Mouse (Mus musculus): ENCODE measurements around the gene Gm13288. TPM values are rescaled to one million over a fixed set of nuclear protein-coding genes. Genes with fewer than 3 reads are reported as not detected.
"Not testable (repeated sequence)": the region's sequence is repeated elsewhere in the genome, so short reads cannot be mapped to it uniquely, and the experiment has no call there.

Gm13288 gene
- polyA plus RNA-seq, 1 experiment from 2014 or later = not detected

GRCm38 (mm10) chr4:88815928-88816327 lies 10.6 kb downstream of the Gm13288 start, which contains the start of gene Ifna7:
Gene Ifna7 (plus strand): TSS chr4:88816228.
- Histone ChIP-seq H3K4me1 (no peaks in the 10 kb centered on the region), H3K9me3 (no peaks in the 10 kb centered on the region), H3K27me3 (no peaks in the 10 kb centered on the region), H3K36me3 (no peaks in the 10 kb centered on the region), H3K27ac (no peak within 1 kb of the TSS), H3K4me2 (no peak within 1 kb of the TSS), H3K4me3 (no peak within 1 kb of the TSS), H3K9ac (no peak within 1 kb of the TSS)
- WGBS = 54% methylated on average over 3 of the region's 3 CpGs
- ATAC-seq (ENCODE audit: insufficient number of reproducible peaks, low FRiP score, low TSS enrichment, low read depth) = no peak

GRCm38 (mm10) chr4:88819659-88820058 lies 14.3 kb downstream of the Gm13288 start, which contains the start of gene Ifna11:
Gene Ifna11 (plus strand): TSS chr4:88819959.
- no peak for ATAC-seq (ENCODE audit: insufficient number of reproducible peaks, low FRiP score, low TSS enrichment, low read depth)
- 73% methylated on average over 1 of the region's 1 CpGs for WGBS
- H3K36me3 ChIP-seq = no peaks in the 10 kb centered on the region
- H3K4me2 ChIP-seq = no peak within 1 kb of the TSS
- no peak within 1 kb of the TSS for H3K27ac ChIP-seq
- no peaks in the 10 kb centered on the region for H3K9me3 ChIP-seq
- no peak within 1 kb of the TSS for H3K9ac ChIP-seq
- no peaks in the 10 kb centered on the region for H3K4me1 ChIP-seq
- no peaks in the 10 kb centered on the region for H3K27me3 ChIP-seq
- no peak within 1 kb of the TSS for H3K4me3 ChIP-seq

GRCm38 (mm10) chr4:88822995-88823394 lies 17.7 kb downstream of the Gm13288 start:
- Histone ChIP-seq H3K27me3 (no peaks in the 10 kb centered on the region), H3K9ac (no peak overlapping the region), H3K9me3 (no peaks in the 10 kb centered on the region), H3K4me2 (no peak overlapping the region), H3K4me3 (no peak overlapping the region), H3K27ac (no peak overlapping the region), H3K4me1 (no peaks in the 10 kb centered on the region), H3K36me3 (no peaks in the 10 kb centered on the region)
- WGBS = 20% methylated on average over 4 of the region's 4 CpGs
- no peak for ATAC-seq (ENCODE audit: insufficient number of reproducible peaks, low FRiP score, low TSS enrichment, low read depth)

DNA sequence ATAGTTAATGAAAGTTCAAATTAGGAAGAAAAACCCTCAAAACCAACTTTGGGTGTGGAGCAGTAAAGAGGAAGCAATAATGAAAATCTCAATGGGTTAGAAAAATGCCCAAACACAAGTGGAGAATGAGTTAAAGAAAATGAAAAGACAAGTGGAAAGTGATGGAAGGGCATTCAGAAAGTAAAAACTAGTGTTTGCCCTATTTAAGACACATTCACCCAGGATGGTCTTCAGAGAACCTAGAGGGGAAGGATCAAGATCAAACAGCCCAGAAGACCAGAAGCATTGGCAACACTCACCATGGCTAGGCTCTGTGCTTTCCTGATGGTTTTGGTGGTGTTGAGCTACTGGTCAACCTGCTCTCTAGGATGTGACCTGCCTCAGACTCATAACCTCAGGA lies 21.8 kb downstream of the Gm13288 start, which contains the start of gene Ifna6:
Gene Ifna6, plus strand, starts transcription at position 301 of the 400 bp plus-strand sequence.
- not testable (repeated sequence) for H3K4me2 ChIP-seq; H3K9ac ChIP-seq; H3K27me3 ChIP-seq; H3K4me1 ChIP-seq; H3K36me3 ChIP-seq; H3K4me3 ChIP-seq; ATAC-seq (ENCODE audit: insufficient number of reproducible peaks, low FRiP score, low TSS enrichment, low read depth); H3K9me3 ChIP-seq; H3K27ac ChIP-seq

DNA sequence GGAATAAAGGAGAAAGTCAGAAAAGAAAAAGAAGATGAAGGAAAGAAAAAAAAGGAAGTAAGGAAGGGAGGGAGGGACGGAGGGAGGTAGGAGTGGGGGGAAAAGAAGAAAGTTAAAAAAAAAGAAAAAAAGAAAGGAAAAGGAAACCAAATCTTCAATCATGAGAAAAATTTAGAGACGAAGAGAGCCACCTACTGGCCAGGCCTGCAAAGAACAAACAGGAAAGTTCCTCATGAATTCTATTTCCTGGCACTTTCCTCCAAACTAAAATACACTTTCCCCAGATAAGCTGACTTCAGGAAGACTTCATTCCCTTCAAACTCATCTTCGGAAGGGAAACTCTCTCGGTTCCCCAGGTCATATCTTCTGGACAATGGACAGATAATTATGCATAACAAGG lies 25.2 kb downstream of the Gm13288 start:
- ATAC-seq (ENCODE audit: insufficient number of reproducible peaks, low FRiP score, low TSS enrichment, low read depth) = no peak
- Histone ChIP-seq H3K9me3 (no peaks in the 10 kb centered on the region), H3K9ac (no peak overlapping the region), H3K27me3 (no peaks in the 10 kb centered on the region), H3K36me3 (no peaks in the 10 kb centered on the region), H3K4me2 (no peak overlapping the region), H3K27ac (no peak overlapping the region), H3K4me3 (no peak overlapping the region), H3K4me1 (no peaks in the 10 kb centered on the region)
- 23% methylated on average over 4 of the region's 4 CpGs for WGBS

DNA sequence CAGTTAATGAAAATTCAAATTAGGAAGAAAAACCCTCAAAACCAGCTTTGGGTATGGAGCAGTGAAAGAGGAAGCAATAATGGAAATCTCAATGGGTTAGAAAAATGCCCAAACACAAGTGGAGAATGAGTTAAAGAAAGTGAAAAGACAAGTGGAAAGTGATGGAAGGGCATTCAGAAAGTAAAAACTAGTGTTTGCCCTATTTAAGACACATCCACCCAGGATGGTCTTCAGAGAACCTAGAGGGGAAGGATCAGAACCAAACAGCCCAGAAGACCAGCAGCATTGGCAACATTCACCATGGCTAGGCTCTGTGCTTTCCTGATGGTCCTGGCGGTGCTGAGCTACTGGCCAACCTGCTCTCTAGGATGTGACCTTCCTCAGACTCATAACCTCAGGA lies 29.9 kb downstream of the Gm13288 start, which contains the start of gene Ifna5:
Gene Ifna5, plus strand, starts transcription at position 301 of the 400 bp plus-strand sequence.
- WGBS = 68% methylated on average over 1 of the region's 1 CpGs
- H3K27ac ChIP-seq; H3K9me3 ChIP-seq; H3K36me3 ChIP-seq; H3K4me3 ChIP-seq; ATAC-seq (ENCODE audit: insufficient number of reproducible peaks, low FRiP score, low TSS enrichment, low read depth); H3K9ac ChIP-seq; H3K4me2 ChIP-seq; H3K27me3 ChIP-seq; H3K4me1 ChIP-seq: not testable (repeated sequence)

DNA sequence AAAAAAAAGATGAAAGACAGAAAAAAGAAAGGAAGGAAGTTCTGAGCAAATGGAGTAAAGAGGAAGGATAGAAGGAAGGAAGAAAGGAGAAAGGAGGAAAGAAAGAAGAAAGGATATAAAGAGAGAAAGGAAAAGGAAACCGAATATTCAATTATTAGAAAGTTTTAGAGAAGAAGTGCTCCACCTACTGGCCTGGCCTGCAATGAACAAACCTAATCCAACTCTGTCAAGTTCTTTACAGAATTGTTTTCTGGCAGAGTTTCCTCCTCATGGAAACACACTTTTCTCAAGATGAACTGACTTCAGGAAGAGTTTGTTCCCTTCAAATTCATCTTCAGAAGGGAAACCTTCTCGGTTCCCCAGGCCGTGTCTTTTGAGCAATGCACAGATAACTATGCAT lies 33.5 kb downstream of the Gm13288 start:
- Histone ChIP-seq H3K27me3 (no peaks in the 10 kb centered on the region), H3K4me3 (no peak overlapping the region), H3K9ac (no peak overlapping the region), H3K36me3 (no peaks in the 10 kb centered on the region), H3K27ac (no peak overlapping the region), H3K4me1 (no peaks in the 10 kb centered on the region), H3K9me3 (no peaks in the 10 kb centered on the region), H3K4me2 (no peak overlapping the region)
- 48% methylated on average over 3 of the region's 3 CpGs for WGBS
- ATAC-seq (ENCODE audit: insufficient number of reproducible peaks, low FRiP score, low TSS enrichment, low read depth) = no peak

GRCm38 (mm10) chr4:88840058-88840457 lies 34.7 kb downstream of the Gm13288 start:
- H3K9ac ChIP-seq = no peak overlapping the region
- 63% methylated on average over 3 of the region's 3 CpGs for WGBS
- no peaks in the 10 kb centered on the region for H3K4me1 ChIP-seq
- H3K36me3 ChIP-seq = no peaks in the 10 kb centered on the region
- H3K27me3 ChIP-seq = no peaks in the 10 kb centered on the region
- H3K9me3 ChIP-seq = no peaks in the 10 kb centered on the region
- no peak overlapping the region for H3K4me2 ChIP-seq
- H3K4me3 ChIP-seq = no peak overlapping the region
- no peak for ATAC-seq (ENCODE audit: insufficient number of reproducible peaks, low FRiP score, low TSS enrichment, low read depth)
- no peak overlapping the region for H3K27ac ChIP-seq

DNA sequence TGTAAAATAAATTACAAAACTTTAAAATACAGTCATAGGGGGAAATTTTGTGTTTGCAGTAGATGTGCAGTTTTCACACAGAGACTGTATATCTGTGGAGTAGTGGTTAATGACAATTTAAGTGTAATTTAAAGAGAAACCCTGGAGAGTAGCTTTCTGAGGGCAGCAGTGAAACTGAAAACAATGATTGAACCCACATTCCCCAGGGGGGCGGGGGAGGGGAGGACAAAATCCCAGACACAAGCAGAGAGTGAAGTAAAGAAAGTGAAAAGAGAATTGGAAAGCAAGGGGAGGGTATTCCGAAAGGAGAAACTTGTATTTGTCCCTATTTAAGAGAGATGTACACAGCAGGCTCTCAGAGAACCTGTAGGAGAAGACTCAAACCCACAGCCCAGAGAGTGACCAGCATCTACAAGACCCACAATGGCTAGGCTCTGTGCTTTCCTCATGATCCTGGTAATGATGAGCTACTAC lies 36.1 kb downstream of the Gm13288 start, which contains the start of gene Ifna4:
Gene Ifna4, plus strand, starts transcription at position 424 of the 474 bp plus-strand sequence.
- no peak within 1 kb of the TSS for H3K9ac ChIP-seq
- ATAC-seq (ENCODE audit: insufficient number of reproducible peaks, low FRiP score, low TSS enrichment, low read depth) = no peak
- no peaks in the 10 kb centered on the region for H3K9me3 ChIP-seq
- H3K4me2 ChIP-seq = no peak within 1 kb of the TSS
- H3K27me3 ChIP-seq = no peaks in the 10 kb centered on the region
- no peaks in the 10 kb centered on the region for H3K36me3 ChIP-seq
- no peak within 1 kb of the TSS for H3K27ac ChIP-seq
- 64% methylated on average over 2 of the region's 2 CpGs for WGBS
- no peak within 1 kb of the TSS for H3K4me3 ChIP-seq
- H3K4me1 ChIP-seq = no peaks in the 10 kb centered on the region

DNA sequence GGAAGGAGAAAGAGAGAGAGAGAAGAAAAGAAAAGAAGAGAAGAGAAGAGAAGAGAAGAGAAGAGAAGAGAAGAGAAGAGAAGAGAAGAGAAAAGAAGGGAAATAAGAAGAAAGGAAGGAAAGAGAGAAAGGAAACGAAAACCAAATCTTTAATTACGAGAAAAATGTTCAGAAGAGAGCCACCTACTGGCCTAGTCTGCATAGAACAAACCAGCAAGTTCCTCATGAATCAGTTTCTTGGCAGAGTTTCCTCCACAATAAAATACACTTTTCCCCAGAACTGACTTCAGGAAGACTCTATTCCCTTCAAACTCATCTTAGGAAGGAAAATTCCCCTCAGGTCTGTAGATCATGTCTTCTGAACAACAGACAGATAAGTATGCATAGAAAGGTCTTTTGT lies 40.0 kb downstream of the Gm13288 start:
- no peaks in the 10 kb centered on the region for H3K27me3 ChIP-seq
- no peak overlapping the region for H3K4me3 ChIP-seq
- no peaks in the 10 kb centered on the region for H3K4me1 ChIP-seq
- no peaks in the 10 kb centered on the region for H3K9me3 ChIP-seq
- no peak overlapping the region for H3K4me2 ChIP-seq
- no peak overlapping the region for H3K27ac ChIP-seq
- H3K36me3 ChIP-seq = no peaks in the 10 kb centered on the region
- no peak overlapping the region for H3K9ac ChIP-seq
- ATAC-seq (ENCODE audit: insufficient number of reproducible peaks, low FRiP score, low TSS enrichment, low read depth) = no peak
- WGBS = 58% methylated on average over 2 of the region's 2 CpGs

GRCm38 (mm10) chr4:88849698-88850097 lies 44.4 kb downstream of the Gm13288 start, which contains the start of gene Ifna1:
Gene Ifna1 (plus strand): TSS chr4:88850087.
- ATAC-seq (ENCODE audit: insufficient number of reproducible peaks, low FRiP score, low TSS enrichment, low read depth) = no peak
- Histone ChIP-seq H3K27me3 (no peaks in the 10 kb centered on the region), H3K9ac (no peak within 1 kb of the TSS), H3K27ac (no peak within 1 kb of the TSS), H3K4me2 (no peak within 1 kb of the TSS), H3K9me3 (no peaks in the 10 kb centered on the region), H3K4me3 (no peak within 1 kb of the TSS), H3K36me3 (no peaks in the 10 kb centered on the region), H3K4me1 (no peaks in the 10 kb centered on the region)
- WGBS = 65% methylated on average over 1 of the region's 1 CpGs

DNA sequence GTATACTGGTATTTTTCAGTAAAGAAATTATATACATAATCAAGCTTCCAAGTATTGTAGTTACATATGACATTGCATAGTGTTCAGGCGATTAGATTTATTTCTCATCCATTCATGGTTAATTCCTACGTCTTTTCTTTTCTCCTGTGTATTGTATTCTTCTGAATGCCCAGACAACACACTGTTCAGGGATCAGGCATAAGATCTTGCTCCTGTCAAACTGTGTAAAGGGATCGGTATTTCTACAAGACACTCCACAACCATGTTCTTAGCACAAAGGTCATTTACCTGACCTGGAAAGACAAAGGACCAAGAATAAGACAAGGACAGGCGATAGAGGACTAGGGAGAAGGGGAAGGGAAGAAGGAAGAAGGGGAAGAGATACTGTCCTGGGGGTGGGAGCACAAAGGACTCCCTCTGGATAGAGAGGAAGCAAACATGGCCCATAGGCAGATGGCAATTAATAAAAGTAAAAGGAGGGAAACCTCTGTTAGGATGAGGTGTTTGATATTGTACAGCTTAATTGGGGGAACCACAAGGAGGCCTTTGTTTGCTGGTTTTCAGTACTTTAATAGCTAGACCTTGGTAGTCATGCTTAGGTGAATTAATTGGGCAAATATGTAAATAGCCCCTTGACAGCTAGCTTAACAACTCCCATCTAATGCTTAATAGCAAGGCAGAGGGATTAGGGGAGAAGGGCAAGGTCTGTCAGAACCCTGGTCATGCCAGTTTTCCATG lies 45.9 kb downstream of the Gm13288 start:
- Histone ChIP-seq H3K9ac (no peak overlapping the region), H3K9me3 (no peaks in the 10 kb centered on the region), H3K4me2 (no peak overlapping the region), H3K27ac (no peak overlapping the region), H3K36me3 (no peaks in the 10 kb centered on the region), H3K4me1 (no peaks in the 10 kb centered on the region), H3K27me3 (no peaks in the 10 kb centered on the region), H3K4me3 (no peak overlapping the region)
- no peak for ATAC-seq (ENCODE audit: insufficient number of reproducible peaks, low FRiP score, low TSS enrichment, low read depth)
- 72% methylated on average over 4 of the region's 4 CpGs for WGBS
